Mouse (Mus musculus) testis, adult 2 months (tissue): Measurements from ENCODE around the gene Dcaf1. TPM values are rescaled to one million over a fixed set of nuclear protein-coding genes. Genes with fewer than 3 reads are reported as not detected.

Source experiments
- H3K27ac ChIP-seq: fragments of 200-500 bp; 2 replicates; pipeline ENCODE4 v1.5.1; 2012; ENCODE audit warnings: low read depth, low read length; ENCODE audit not compliant: control insufficient read depth, insufficient read depth
- H3K27me3 ChIP-seq: fragments of 200-500 bp; 2 replicates; pipeline ENCODE4 v1.6.1; 2012; ENCODE audit warnings: mild to moderate bottlenecking, low read length, moderate library complexity; ENCODE audit not compliant: control insufficient read depth, insufficient read depth
- H3K36me3 ChIP-seq: fragments of 200-500 bp; 2 replicates; pipeline ENCODE4 v1.6.1; 2012; ENCODE audit warnings: mild to moderate bottlenecking, low read length; ENCODE audit not compliant: control insufficient read depth, insufficient read depth
- H3K4me1 ChIP-seq: fragments of 200-500 bp; 2 replicates; pipeline ENCODE4 v1.6.1; 2012; ENCODE audit warnings: low read length; ENCODE audit not compliant: control insufficient read depth, insufficient read depth
- H3K4me3 ChIP-seq: fragments of 200-500 bp; 2 replicates; pipeline ENCODE4 v1.5.1; 2012; ENCODE audit warnings: low read depth, mild to moderate bottlenecking, low read length, moderate library complexity, mixed read lengths; ENCODE audit not compliant: control insufficient read depth
- CTCF ChIP-seq: fragments of 200-500 bp; IDR thresholded peaks from 2 replicates; pipeline ENCODE4 v1.5.1; 2012; ENCODE audit warnings: low read depth, mild to moderate bottlenecking, inconsistent platforms, low read length, moderate library complexity; ENCODE audit not compliant: control insufficient read depth, insufficient read depth, insufficient replicate concordance
- POLR2A ChIP-seq: fragments of 200-500 bp; IDR thresholded peaks from 2 replicates; pipeline ENCODE4 v1.6.1; 2012; ENCODE audit warnings: low read depth, mild to moderate bottlenecking, inconsistent platforms, low read length, moderate library complexity; ENCODE audit not compliant: control insufficient read depth
- polyA plus RNA-seq: library from polyadenylated mRNA; depleted of rRNA; stranded (reverse); fragments of >200 nt; gene quantifications from 2 replicates; pipeline ENCODE4 v1.2.3, GENCODE M21; 2012

Dcaf1 gene
- polyA plus RNA-seq, 1 experiment, result 71.0 TPM

DNA sequence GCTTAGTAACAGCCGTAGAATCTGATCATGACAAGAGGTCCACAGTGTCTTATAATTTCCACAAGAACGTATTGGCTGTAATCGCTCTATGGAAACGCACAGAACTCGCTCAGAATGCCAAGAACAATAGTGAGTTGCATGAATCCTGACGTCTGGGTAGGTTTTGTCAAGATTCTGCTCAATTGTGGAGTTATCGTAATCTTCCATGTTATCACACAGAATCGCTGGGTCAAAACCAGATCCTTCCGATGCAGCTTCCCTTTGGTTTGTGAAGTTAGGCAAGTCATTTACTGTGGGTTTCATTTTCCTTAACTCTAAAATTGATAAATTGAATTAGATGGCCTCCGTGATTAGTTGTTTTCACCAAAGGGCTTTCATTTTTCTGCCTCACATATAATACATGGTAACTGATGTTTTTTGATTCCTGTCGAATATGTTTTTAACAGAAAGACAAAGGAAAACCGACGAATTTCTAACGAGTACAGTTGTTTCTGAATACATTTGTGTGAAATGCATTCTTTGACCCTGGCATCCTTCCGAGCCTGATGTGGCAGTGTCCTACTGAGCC is 540 bp upstream of the Dcaf1 start:
- H3K27ac ChIP-seq, result peak overlapping the region; percentile 55
- H3K4me1 ChIP-seq, result no peaks in the 10 kb centered on the region; the same call in 1 of the 2 replicates
- no peak for TF ChIP-seq POLR2A
- TF ChIP-seq CTCF, result no peak
- H3K36me3 ChIP-seq, result no peaks in the 10 kb centered on the region
- no peaks in the 10 kb centered on the region for H3K27me3 ChIP-seq
- peak overlapping the region; percentile 91 for H3K4me3 ChIP-seq

DNA sequence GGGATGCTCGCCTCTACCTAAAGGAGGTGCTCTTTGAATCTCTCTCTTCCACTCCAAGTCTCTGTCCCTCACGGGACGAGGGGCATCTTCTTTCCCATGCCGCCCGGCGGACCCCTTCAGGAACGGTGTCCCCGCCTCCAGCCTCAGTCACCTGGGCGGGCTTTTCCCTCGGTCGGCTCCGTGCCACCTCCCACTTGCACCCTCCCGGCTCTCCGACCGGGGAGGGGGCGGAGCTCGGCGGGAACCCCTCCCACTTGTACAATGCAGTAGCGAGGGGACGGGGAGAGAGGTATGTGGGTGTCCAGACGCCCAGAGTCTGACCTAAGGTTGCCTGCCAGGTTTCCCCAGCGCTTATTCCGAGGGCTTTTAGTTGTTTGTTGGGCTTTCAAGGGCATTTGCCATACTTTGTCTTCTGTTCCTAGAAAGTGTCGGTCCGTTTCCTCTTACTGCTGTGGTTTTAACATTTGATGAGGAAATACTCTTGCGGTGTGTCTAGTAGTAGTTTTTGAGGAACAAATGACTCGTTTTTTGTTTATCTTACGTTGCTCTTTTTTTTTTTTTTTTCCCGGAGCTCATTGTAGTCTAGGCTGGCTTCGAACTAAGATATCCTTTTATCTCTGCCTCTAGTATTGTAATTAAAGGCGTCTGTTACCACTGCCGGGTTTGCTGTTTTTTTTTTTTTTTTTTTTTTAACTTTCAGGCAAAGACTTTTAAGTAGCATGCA is 869 bp downstream of the Dcaf1 start:
- Histone ChIP-seq H3K27ac (peak overlapping the region; percentile 91), H3K4me1 (no peaks in the 10 kb centered on the region; the same call in 1 of the 2 replicates), H3K36me3 (no peaks in the 10 kb centered on the region), H3K4me3 (peak overlapping the region; percentile 91), H3K27me3 (no peaks in the 10 kb centered on the region)
- peak; percentile 45 for TF ChIP-seq POLR2A
- no peak for TF ChIP-seq CTCF

DNA sequence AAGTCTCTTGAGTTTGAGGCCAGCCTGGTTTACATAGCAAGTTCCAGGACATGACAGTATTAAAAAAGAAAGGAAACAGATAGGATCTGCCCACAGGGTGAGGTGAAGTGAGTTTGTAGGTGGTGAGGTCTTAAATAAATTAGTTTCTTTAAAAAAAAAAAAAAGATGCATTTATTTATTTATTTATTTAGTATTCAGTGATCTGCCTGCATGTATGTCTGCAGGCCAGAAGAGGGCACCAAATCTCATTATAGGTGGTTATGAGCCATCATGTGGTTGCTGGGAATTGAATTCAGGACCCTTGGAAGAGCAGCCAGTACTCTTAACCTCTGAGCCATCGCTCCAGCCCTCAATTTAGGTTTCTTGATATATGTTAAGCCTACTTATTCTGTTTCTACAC is 18.9 kb downstream of the Dcaf1 start:
- no peaks in the 10 kb centered on the region; the same call in none of the 2 replicates for H3K36me3 ChIP-seq
- H3K4me3 ChIP-seq, result no peak overlapping the region
- no peaks in the 10 kb centered on the region for H3K4me1 ChIP-seq
- TF ChIP-seq POLR2A (no peak), CTCF (no peak)
- no peak overlapping the region for H3K27ac ChIP-seq
- no peaks in the 10 kb centered on the region for H3K27me3 ChIP-seq

DNA sequence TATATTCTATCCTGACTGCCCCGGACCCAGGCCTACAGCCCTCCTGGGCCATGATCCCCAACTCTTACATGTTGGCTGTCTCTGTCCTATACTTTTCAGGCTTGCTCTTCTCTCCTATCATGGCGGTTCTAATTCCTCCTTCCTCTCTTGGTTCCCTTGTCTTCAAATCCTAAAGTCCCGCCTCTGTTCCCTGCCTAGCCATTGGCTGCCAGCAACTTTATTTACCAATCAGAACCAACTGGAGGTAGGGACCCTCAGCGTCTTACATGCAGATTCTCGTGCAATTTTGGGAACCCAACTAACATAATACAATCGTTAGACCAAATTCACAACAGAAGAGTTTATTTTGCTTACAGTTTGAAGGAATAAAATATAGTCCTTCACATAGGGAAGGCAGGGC is 21.1 kb downstream of the Dcaf1 start:
- no peak overlapping the region for H3K27ac ChIP-seq
- H3K4me3 ChIP-seq, result no peak overlapping the region
- H3K27me3 ChIP-seq, result no peaks in the 10 kb centered on the region
- H3K4me1 ChIP-seq, result no peaks in the 10 kb centered on the region
- TF ChIP-seq CTCF (no peak), POLR2A (no peak)
- no peaks in the 10 kb centered on the region; the same call in none of the 2 replicates for H3K36me3 ChIP-seq

DNA sequence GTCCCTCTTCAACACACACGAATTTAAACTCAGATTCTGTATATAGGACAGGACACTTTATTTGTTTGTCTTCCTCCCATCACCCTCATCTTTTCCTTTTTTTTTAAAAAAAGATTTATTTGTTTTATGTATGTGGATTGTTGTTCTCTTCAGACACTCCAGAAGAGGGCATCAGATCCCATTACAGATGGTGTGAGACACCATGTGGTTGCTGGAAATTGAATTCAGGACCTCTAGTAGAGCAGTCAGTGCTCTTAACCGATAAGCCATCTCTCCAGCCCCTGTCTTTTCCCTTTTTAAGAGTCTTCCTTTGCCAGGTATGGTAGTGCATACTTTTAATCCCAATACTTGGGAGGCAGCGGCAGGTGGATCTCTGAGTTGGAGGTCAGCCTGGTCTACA is 35.0 kb downstream of the Dcaf1 start:
- no peaks in the 10 kb centered on the region for H3K4me1 ChIP-seq
- TF ChIP-seq POLR2A, result no peak
- no peak for TF ChIP-seq CTCF
- H3K4me3 ChIP-seq, result no peak overlapping the region
- H3K27ac ChIP-seq, result no peak overlapping the region
- no peaks in the 10 kb centered on the region for H3K27me3 ChIP-seq
- H3K36me3 ChIP-seq, result peaks cover 2% of the 10 kb centered on the region

DNA sequence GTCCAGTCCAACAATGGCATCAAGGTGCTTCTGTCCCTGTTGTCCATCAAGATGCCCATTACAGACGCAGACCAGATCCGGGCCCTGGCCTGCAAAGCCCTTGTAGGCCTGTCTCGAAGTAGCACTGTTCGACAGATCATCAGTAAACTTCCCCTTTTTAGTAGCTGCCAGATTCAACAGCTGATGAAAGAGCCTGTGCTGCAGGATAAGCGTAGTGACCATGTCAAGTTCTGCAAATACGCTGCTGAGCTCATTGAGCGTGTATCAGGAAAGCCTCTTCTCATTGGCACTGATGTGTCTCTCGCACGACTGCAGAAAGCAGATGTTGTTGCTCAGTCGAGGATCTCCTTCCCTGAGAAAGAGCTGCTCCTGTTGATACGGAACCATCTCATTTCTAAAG is 36.4 kb downstream of the Dcaf1 start:
- TF ChIP-seq POLR2A (no peak), CTCF (no peak)
- Histone ChIP-seq H3K4me3 (no peak overlapping the region), H3K27ac (no peak overlapping the region), H3K4me1 (no peaks in the 10 kb centered on the region), H3K27me3 (no peaks in the 10 kb centered on the region), H3K36me3 (peaks cover 2% of the 10 kb centered on the region)

DNA sequence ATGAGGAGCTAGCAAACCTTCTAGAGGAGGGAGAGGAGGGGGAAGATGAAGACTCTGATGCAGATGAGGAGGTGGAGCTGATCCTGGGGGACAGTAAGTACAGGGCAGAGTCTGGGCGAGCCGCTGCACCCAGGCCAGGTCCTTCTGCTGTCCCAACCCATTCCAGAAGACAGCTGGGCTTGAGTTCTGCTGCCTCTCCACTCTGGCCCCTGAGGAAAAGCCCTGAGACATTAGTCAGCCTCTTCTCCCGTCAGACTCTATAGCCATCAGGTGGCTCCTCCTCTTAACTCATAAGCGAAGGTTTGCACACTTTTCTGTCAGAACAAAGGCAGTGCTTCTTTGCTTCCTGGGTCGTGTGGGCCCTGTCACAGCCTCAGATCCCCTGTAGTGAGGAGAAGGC is 52.5 kb downstream of the Dcaf1 start:
- TF ChIP-seq CTCF (no peak), POLR2A (no peak)
- H3K27me3 ChIP-seq, result no peaks in the 10 kb centered on the region

More for the DNA sequence above, 52.5 kb downstream of the Dcaf1 start:
- no peak overlapping the region for H3K27ac ChIP-seq
- no peak overlapping the region for H3K4me3 ChIP-seq
- no peaks in the 10 kb centered on the region for H3K36me3 ChIP-seq
- H3K4me1 ChIP-seq, result no peaks in the 10 kb centered on the region
